Mouse (Mus musculus): ENCODE data around the gene Slc38a5. TPM values are rescaled to one million over a fixed set of nuclear protein-coding genes. Genes with fewer than 3 reads are reported as not detected.
"Not testable (repeated sequence)": the region's sequence is repeated elsewhere in the genome, so short reads cannot be mapped to it uniquely, and the experiment has no call there.

The Slc38a5 gene
- polyA plus RNA-seq, 1 experiment, result 33.2 TPM

GRCm38 (mm10) chrX:8309302-8309701 is 38.4 kb downstream of the Slc38a5 start:
- WGBS, result 95% methylated on average over 1 of the region's 1 CpGs
- no peak for TF ChIP-seq POLR2A (IDR thresholded peaks at IDR 0.05; ENCODE audit: low read depth, low read length)
- TF ChIP-seq CTCF (IDR thresholded peaks at IDR 0.05; ENCODE audit: extremely low read depth, insufficient read depth, insufficient read length, insufficient replicate concordance), result no peak
- Histone ChIP-seq H3K27ac (ENCODE audit: insufficient read depth, low read length) (no peak overlapping the region), H3K4me3 (ENCODE audit: extremely low read depth, insufficient read depth, insufficient read length) (no peak overlapping the region), H3K27me3 (ENCODE audit: control insufficient read depth, insufficient read depth, low read length) (no peaks in the 10 kb centered on the region), H3K36me3 (ENCODE audit: control insufficient read depth, insufficient read depth, low read length) (no peaks in the 10 kb centered on the region), H3K4me1 (ENCODE audit: control insufficient read depth, insufficient read depth, insufficient read length) (no peaks in the 10 kb centered on the region)
- DNase-seq (ENCODE audit: low read depth in 1 of 2, low spot score in 2 of 2), result no peak

GRCm38 (mm10) chrX:8314905-8315304 is 44.0 kb downstream of the Slc38a5 start:
- TF ChIP-seq CTCF (IDR thresholded peaks at IDR 0.05; ENCODE audit: extremely low read depth, insufficient read depth, insufficient read length, insufficient replicate concordance), result peak; percentile 5; the same call in 1 of the 2 replicates
- 17% methylated on average over 7 of the region's 7 CpGs for WGBS
- not testable (repeated sequence) for H3K4me3 ChIP-seq (ENCODE audit: extremely low read depth, insufficient read depth, insufficient read length); H3K4me1 ChIP-seq (ENCODE audit: control insufficient read depth, insufficient read depth, insufficient read length); H3K27me3 ChIP-seq (ENCODE audit: control insufficient read depth, insufficient read depth, low read length); H3K36me3 ChIP-seq (ENCODE audit: control insufficient read depth, insufficient read depth, low read length); H3K27ac ChIP-seq (ENCODE audit: insufficient read depth, low read length)
- peak; percentile 2 to 37 for DNase-seq (ENCODE audit: low read depth in 1 of 2, low spot score in 2 of 2)

- Histone ChIP-seq H3K27me3 (ENCODE audit: control insufficient read depth, insufficient read depth, low read length) (no peaks in the 10 kb centered on the region), H3K4me3 (ENCODE audit: extremely low read depth, insufficient read depth, insufficient read length) (no peak within 1 kb of the TSS), H3K27ac (ENCODE audit: insufficient read depth, low read length) (no peak within 1 kb of the TSS), H3K36me3 (ENCODE audit: control insufficient read depth, insufficient read depth, low read length) (no peaks in the 10 kb centered on the region), H3K4me1 (ENCODE audit: control insufficient read depth, insufficient read depth, insufficient read length) (no peaks in the 10 kb centered on the region)
- TF ChIP-seq CTCF (IDR thresholded peaks at IDR 0.05; ENCODE audit: extremely low read depth, insufficient read depth, insufficient read length, insufficient replicate concordance) (no peak), POLR2A (IDR thresholded peaks at IDR 0.05; ENCODE audit: low read depth, low read length) (no peak)
- WGBS, result 55% methylated on average over 2 of the region's 2 CpGs
- no peak for DNase-seq (ENCODE audit: low read depth in 1 of 2, low spot score in 2 of 2)
Observed at GRCm38 (mm10) chrX:8327124-8327523, 56.2 kb downstream of the Slc38a5 start, which contains the start of gene Ssxb10. Gene Ssxb10 (plus strand): TSS chrX:8327424.

Other genes starting within 250 kb of the Slc38a5 start
- 14.1 and 17.4 TPM in 2 replicates for gene Suv39h1, start 196.4 kb upstream of the Slc38a5 start, polyA plus RNA-seq (2012; rRNA removed)
- gene Was, start 180.6 kb upstream of the Slc38a5 start, polyA plus RNA-seq (2012; rRNA removed), result 52.2 and 65.4 TPM in 2 replicates
- 64.1 and 85.8 TPM in 2 replicates for gene Wdr13, start 138.2 kb upstream of the Slc38a5 start, polyA plus RNA-seq (2012; rRNA removed)
- 89.2 and 95.6 TPM in 2 replicates for gene Rbm3, start 125.3 kb upstream of the Slc38a5 start, polyA plus RNA-seq (2012; rRNA removed)
- 13.9 and 16.5 TPM in 2 replicates for gene Tbc1d25, start 95.0 kb upstream of the Slc38a5 start, polyA plus RNA-seq (2012; rRNA removed)
- gene Ebp, start 77.6 kb upstream of the Slc38a5 start, polyA plus RNA-seq (2012; rRNA removed), result 40.9 and 64.1 TPM in 2 replicates
- 3.7 and 6.9 TPM in 2 replicates for gene Porcn, start 64.6 kb upstream of the Slc38a5 start, polyA plus RNA-seq (2012; rRNA removed)
- 17.0 and 20.3 TPM in 2 replicates for gene Ftsj1, start 18.7 kb upstream of the Slc38a5 start, polyA plus RNA-seq (2012; rRNA removed)
- gene Ssxb10, start 56.3 kb downstream of the Slc38a5 start, polyA plus RNA-seq (2012; rRNA removed), result not detected in 2 replicates
- gene Ssxb9, start 95.8 kb downstream of the Slc38a5 start, polyA plus RNA-seq (2012; rRNA removed), result not detected in 2 replicates
- gene Ssxb1, start 142.2 kb downstream of the Slc38a5 start, polyA plus RNA-seq (2012; rRNA removed), result not detected in 2 replicates
- gene Ssxb2, start 190.6 kb downstream of the Slc38a5 start, polyA plus RNA-seq (2012; rRNA removed), result not detected in 2 replicates